Mouse (Mus musculus) intestine, embryonic 16.5 days (tissue): ENCODE measurements at regions not wholly inside any gene's neighbourhood (a gene's known extent, or its start where the extent isn't known, plus 50 kb on each side); places are given as distances from the start of the nearest gene placed in this dataset.

ENCODE experiments used
- ATAC-seq: fragments of 200-750 bp; cut with Nextera tagmentation; 2 replicates; pipeline ENCODE4 v1.8.0; 2017; ENCODE audit warnings: moderate TSS enrichment, moderate library complexity
- H3K27ac ChIP-seq: fragments of 300-500 bp; sonication (generic); 2 replicates; pipeline ENCODE4 v1.5.1; 2014; ENCODE audit warnings: mild to moderate bottlenecking, low read length
- H3K27me3 ChIP-seq: fragments of 300-500 bp; sonication (generic); replicated peaks from 2 replicates; pipeline ENCODE4 v1.6.1; 2014; ENCODE audit warnings: low read length, control low read depth, mixed read lengths; ENCODE audit not compliant: control insufficient read depth, insufficient read depth
- H3K36me3 ChIP-seq: fragments of 300-500 bp; sonication (generic); 2 replicates; pipeline ENCODE4 v1.6.1; 2014; ENCODE audit warnings: low read length, control low read depth; ENCODE audit not compliant: control insufficient read depth, insufficient read depth
- H3K4me1 ChIP-seq: fragments of 300-500 bp; sonication (generic); 2 replicates; pipeline ENCODE4 v1.6.1; 2014; ENCODE audit warnings: low read length, control low read depth, mixed read lengths; ENCODE audit not compliant: control insufficient read depth, insufficient read depth
- H3K4me2 ChIP-seq: fragments of 300-500 bp; sonication (generic); 2 replicates; pipeline ENCODE4 v1.6.1; 2014; ENCODE audit warnings: low read depth, low read length, control low read depth
- H3K4me3 ChIP-seq: fragments of 300-500 bp; sonication (generic); 2 replicates; pipeline ENCODE4 v1.5.1; 2014; ENCODE audit warnings: mild to moderate bottlenecking, low read length
- H3K9ac ChIP-seq: fragments of 300-500 bp; sonication (generic); 2 replicates; pipeline ENCODE4 v1.6.1; 2014; ENCODE audit warnings: low read depth, low read length
- H3K9me3 ChIP-seq: fragments of 300-500 bp; sonication (generic); 2 replicates; pipeline ENCODE4 v1.6.1; 2016; ENCODE audit warnings: low read length, control low read depth; ENCODE audit not compliant: control insufficient read depth
- WGBS: fragments of 180-500 bp; shearing (Covaris S2); extraction: QIAGEN DNeasy Blood & Tissue Kit; methylation state at CpG from one replicate; pipeline ENCODE4 v1.1.7; 2014; 5-methylcytosine and 5-hydroxymethylcytosine counted together

DNA sequence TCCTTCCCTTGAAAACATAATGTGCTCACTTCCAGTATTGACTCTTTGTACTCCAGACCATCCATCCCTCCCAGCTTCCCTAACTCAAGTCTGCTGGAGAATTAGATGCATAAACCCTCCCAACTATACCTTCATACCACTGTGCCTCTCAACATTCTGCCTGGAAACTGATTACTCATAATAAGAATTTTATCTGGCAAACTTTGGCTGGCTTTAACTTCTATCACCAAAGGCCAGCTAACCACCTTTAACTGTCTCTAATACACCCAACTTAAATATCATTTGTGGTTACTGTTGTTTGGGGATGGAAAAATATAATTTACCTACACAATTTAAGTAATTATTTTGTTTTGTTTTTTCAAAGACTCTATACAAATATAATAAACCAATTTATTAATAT is 54.0 kb upstream of the Mbnl1 start:
- H3K4me3 ChIP-seq: no peak overlapping the region
- H3K9ac ChIP-seq: no peak overlapping the region
- H3K27ac ChIP-seq: no peak overlapping the region
- no peaks in the 10 kb centered on the region for H3K36me3 ChIP-seq
- H3K9me3 ChIP-seq: no peaks in the 10 kb centered on the region
- no peaks in the 10 kb centered on the region for H3K27me3 ChIP-seq
- H3K4me1 ChIP-seq: no peaks in the 10 kb centered on the region
- no peak for ATAC-seq
- no peak overlapping the region for H3K4me2 ChIP-seq

- Histone ChIP-seq H3K4me3 (no peak overlapping the region), H3K4me1 (no peaks in the 10 kb centered on the region), H3K9me3 (no peaks in the 10 kb centered on the region), H3K4me2 (no peak overlapping the region), H3K9ac (no peak overlapping the region), H3K36me3 (no peaks in the 10 kb centered on the region), H3K27ac (no peak overlapping the region), H3K27me3 (no peaks in the 10 kb centered on the region)
- no peak for ATAC-seq
- WGBS: 88% methylated on average over 3 of the region's 3 CpGs
Observed at GRCm38 (mm10) chr3:60419216-60419615, 53.4 kb upstream of the Mbnl1 start.
